Mouse (Mus musculus) lung, postnatal 0 days (tissue): Measurements from ENCODE around the gene Nmnat2.

Source experiments
- CTCF ChIP-seq: IDR thresholded peaks from 2 replicates; pipeline ENCODE4 v1.5.1; 2016; ENCODE audit warnings: antibody characterized with exemption, mild to moderate bottlenecking
- EP300 ChIP-seq: IDR thresholded peaks from 2 replicates; pipeline ENCODE4 v1.6.1; 2016; ENCODE audit warnings: antibody characterized with exemption, mild to moderate bottlenecking, control low read depth

DNA sequence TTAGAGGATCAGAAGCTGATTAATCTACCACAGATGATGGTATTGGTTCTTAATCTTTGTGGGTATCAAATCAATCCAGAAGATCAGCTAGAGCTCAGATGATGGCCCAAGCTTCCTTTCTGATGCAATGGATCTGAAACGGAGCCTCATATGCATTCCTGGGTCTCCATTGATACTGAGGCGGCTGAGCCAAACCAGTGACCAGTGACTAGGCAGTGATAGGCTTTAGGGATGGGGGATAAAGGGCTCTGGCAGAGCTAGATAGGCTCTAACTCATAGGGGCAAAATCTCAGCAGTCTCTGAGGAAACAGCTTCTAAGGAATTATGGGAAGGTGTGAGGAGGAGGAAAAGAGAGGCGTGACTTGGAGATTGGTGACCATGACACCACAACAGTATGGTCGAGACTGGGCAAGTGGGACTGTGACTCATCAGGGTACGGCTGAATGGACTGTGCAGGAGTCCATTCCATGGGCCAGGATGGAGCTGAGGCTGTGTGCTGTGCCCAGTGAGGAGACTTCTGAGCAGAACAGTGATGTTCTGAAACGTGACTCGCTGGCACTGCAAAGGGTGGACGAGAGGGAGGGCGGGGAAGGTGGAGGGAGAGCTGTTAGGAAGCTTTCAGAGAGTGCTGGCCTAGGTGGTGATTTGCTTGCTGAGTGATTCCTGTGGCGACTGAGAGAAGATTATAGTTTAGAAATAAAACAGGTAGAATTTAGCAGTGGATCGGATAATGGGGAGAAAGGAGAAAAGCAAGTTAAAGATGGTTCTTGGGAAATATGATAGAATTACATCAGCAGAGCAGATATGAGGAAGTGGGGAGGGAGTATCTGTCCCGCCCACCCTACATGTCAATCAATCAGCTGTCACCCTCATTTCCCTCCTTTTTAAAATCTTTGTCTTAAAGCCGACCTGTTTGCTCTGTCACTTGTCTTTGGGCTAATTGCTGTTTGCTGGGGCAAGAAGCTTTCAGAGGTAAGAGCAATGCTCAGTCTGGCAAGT is 55.9 kb downstream of the Nmnat2 start:
- TF ChIP-seq CTCF (no peak), EP300 (no peak)
